Mouse (Mus musculus): Measurements from ENCODE around the gene Usp6nl. TPM values are rescaled to one million over a fixed set of nuclear protein-coding genes. Genes with fewer than 3 reads are reported as not detected.

Usp6nl gene
- polyA plus RNA-seq, 2 experiments, result 2.8 to 3.3 TPM

DNA sequence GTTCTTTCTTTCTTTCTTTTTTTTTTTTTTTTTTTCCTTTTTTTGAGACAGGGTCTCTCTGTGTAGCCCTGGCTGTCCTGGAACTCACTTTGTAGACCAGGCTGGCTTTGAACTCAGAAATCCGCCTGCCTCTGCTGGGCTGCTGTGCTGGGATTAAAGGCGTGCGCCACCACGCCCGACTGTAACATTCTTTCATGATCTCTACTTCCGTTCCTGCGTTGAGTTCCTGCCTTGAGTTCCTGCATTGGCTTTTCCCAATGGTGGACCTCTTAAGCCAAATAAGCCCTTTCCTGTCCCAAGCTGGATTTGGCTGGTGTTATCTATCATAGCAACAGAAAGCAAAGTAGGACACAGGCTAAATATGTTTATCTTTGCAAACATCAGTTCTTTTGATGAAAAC, 34.8 kb downstream of the Usp6nl start:
- no peak for DNase-seq (ENCODE audit: low read depth in 3 of 3, low spot score in 3 of 3)
- Histone ChIP-seq H3K9me3 (ENCODE audit: control insufficient read depth, low read length) (no peaks in the 10 kb centered on the region), H3K4me3 (ENCODE audit: insufficient read depth in 1 of 2, low read depth in 2 of 2, low read length in 2 of 2) (no peak overlapping the region), H3K4me2 (ENCODE audit: low read depth) (no peak overlapping the region), H3K27ac (no peak overlapping the region), H3K4me1 (replicated peaks; ENCODE audit: control insufficient read depth in 2 of 2, insufficient read depth in 2 of 2, low read length in 1 of 2) (peaks cover 10 to 22% of the 10 kb centered on the region in 2 experiments), H3K27me3 (ENCODE audit: control insufficient read depth, insufficient read depth, low read length) (no peaks in the 10 kb centered on the region), H3K36me3 (replicated peaks; ENCODE audit: control insufficient read depth, insufficient read depth, low read depth) (no peaks in the 10 kb centered on the region), H3K9ac (replicated peaks) (no peak overlapping the region)
- ATAC-seq (ENCODE audit: insufficient read depth), result no peak
- WGBS (ENCODE audit: insufficient replicate concordance), result 74% methylated on average over 7 of the region's 7 CpGs
- TF ChIP-seq CTCF (IDR thresholded peaks at IDR 0.05; ENCODE audit: low read depth) (no peak), EP300 (IDR thresholded peaks at IDR 0.05; ENCODE audit: low read depth) (no peak)

DNA sequence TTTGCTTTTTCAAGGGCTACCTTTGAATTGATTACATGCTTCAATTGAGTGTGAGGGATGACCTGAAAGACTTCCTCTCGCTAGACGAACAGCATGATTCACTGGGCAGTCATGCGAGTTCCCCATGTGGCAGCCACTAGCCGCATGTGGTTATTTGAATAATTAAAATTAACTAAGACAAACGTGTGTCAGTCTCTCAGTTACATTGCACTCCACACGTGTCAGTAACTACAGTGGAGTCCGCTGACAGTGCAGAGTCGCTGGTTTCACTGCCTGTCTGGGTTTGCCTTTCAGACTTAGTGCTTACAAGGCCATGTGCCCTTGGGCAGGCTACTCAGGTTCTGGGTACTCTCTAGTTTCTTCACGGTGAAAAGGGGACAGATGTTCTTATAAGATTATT, 37.2 kb downstream of the Usp6nl start:
- Histone ChIP-seq H3K4me3 (ENCODE audit: insufficient read depth in 1 of 2, low read depth in 2 of 2, low read length in 2 of 2) (no peak overlapping the region), H3K9ac (replicated peaks) (no peak overlapping the region), H3K36me3 (replicated peaks; ENCODE audit: control insufficient read depth, insufficient read depth, low read depth) (no peaks in the 10 kb centered on the region), H3K4me1 (replicated peaks; ENCODE audit: control insufficient read depth in 2 of 2, insufficient read depth in 2 of 2, low read length in 1 of 2) (peaks cover 0 to 14% of the 10 kb centered on the region in 2 experiments; a peak in 3 of 4 replicates), H3K27me3 (ENCODE audit: control insufficient read depth, insufficient read depth, low read length) (no peaks in the 10 kb centered on the region), H3K9me3 (ENCODE audit: control insufficient read depth, low read length) (no peaks in the 10 kb centered on the region), H3K27ac (no peak overlapping the region), H3K4me2 (ENCODE audit: low read depth) (no peak overlapping the region)
- no peak for TF ChIP-seq EP300 (IDR thresholded peaks at IDR 0.05; ENCODE audit: low read depth)
- TF ChIP-seq CTCF (IDR thresholded peaks at IDR 0.05; ENCODE audit: low read depth), result no peak
- DNase-seq (ENCODE audit: low read depth in 3 of 3, low spot score in 3 of 3), result no peak
- 66% methylated on average over 9 of the region's 9 CpGs for WGBS (ENCODE audit: insufficient replicate concordance)
- no peak for ATAC-seq (ENCODE audit: insufficient read depth)

DNA sequence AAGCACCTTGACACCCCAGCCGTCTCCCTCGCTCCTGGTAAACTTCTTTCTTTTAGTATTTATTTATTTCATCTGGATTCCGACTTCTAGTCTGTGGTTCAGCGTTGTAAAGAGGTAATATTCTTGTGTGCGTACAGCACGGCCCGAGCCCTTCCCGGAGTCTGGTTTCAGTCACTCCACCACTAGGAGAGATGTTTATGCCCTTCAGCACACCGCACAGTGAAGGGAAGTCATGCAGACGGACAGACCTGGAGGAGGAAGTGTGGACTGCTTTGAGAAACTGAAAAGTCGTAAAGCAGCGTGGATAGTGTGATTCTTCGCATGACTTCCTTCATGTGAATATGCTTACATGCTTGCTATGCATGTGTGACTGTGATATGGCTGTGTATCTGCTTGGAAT, 40.7 kb downstream of the Usp6nl start:
- H3K4me2 ChIP-seq (ENCODE audit: low read depth), result no peak overlapping the region
- no peak for ATAC-seq (ENCODE audit: insufficient read depth)
- H3K9ac ChIP-seq (replicated peaks), result no peak overlapping the region
- peaks cover 4 to 21% of the 10 kb centered on the region in 2 experiments for H3K4me1 ChIP-seq (replicated peaks; ENCODE audit: control insufficient read depth in 2 of 2, insufficient read depth in 2 of 2, low read length in 1 of 2)
- WGBS (ENCODE audit: insufficient replicate concordance), result 55% methylated on average over 13 of the region's 13 CpGs
- H3K4me3 ChIP-seq (ENCODE audit: insufficient read depth in 1 of 2, low read depth in 2 of 2, low read length in 2 of 2), result no peak overlapping the region
- H3K27ac ChIP-seq, result no peak overlapping the region
- TF ChIP-seq CTCF (IDR thresholded peaks at IDR 0.05; ENCODE audit: low read depth) (no peak), EP300 (IDR thresholded peaks at IDR 0.05; ENCODE audit: low read depth) (no peak)
- DNase-seq (ENCODE audit: low read depth in 3 of 3, low spot score in 3 of 3), result no peak
- H3K9me3 ChIP-seq (ENCODE audit: control insufficient read depth, low read length), result no peaks in the 10 kb centered on the region
- H3K36me3 ChIP-seq (replicated peaks; ENCODE audit: control insufficient read depth, insufficient read depth, low read depth), result no peaks in the 10 kb centered on the region
- no peaks in the 10 kb centered on the region for H3K27me3 ChIP-seq (ENCODE audit: control insufficient read depth, insufficient read depth, low read length)

DNA sequence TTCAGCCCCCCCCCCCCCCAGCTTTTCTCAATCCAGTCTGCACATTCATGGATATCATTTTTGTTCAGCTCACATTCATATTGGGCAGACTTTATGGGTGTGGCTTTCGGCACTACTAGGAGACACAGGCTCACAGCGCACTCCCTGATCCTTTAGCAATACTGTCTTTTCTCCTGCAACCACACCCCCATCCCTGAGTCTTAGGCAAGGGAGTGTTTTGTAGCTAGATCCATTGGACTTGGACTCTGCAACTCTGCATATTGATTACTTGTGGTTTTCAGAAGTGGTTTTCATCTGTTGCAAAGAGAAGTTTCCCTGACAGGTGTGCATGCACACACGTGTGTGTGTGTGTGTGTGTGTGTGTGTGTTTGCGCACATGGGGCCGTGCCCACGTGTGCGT, 41.5 kb downstream of the Usp6nl start:
- ATAC-seq (ENCODE audit: insufficient read depth) (no peak), DNase-seq (ENCODE audit: low read depth in 3 of 3, low spot score in 3 of 3) (no peak)
- WGBS (ENCODE audit: insufficient replicate concordance), result 84% methylated on average over 7 of the region's 7 CpGs
- no peak for TF ChIP-seq EP300 (IDR thresholded peaks at IDR 0.05; ENCODE audit: low read depth)
- no peak for TF ChIP-seq CTCF (IDR thresholded peaks at IDR 0.05; ENCODE audit: low read depth)
- Histone ChIP-seq H3K4me2 (ENCODE audit: low read depth) (no peak overlapping the region), H3K9ac (replicated peaks) (no peak overlapping the region), H3K36me3 (replicated peaks; ENCODE audit: control insufficient read depth, insufficient read depth, low read depth) (no peaks in the 10 kb centered on the region), H3K27me3 (ENCODE audit: control insufficient read depth, insufficient read depth, low read length) (no peaks in the 10 kb centered on the region), H3K4me3 (ENCODE audit: insufficient read depth in 1 of 2, low read depth in 2 of 2, low read length in 2 of 2) (no peak overlapping the region), H3K9me3 (ENCODE audit: control insufficient read depth, low read length) (no peaks in the 10 kb centered on the region), H3K4me1 (replicated peaks; ENCODE audit: control insufficient read depth in 2 of 2, insufficient read depth in 2 of 2, low read length in 1 of 2) (peaks cover 4 to 22% of the 10 kb centered on the region in 2 experiments), H3K27ac (no peak overlapping the region)

DNA sequence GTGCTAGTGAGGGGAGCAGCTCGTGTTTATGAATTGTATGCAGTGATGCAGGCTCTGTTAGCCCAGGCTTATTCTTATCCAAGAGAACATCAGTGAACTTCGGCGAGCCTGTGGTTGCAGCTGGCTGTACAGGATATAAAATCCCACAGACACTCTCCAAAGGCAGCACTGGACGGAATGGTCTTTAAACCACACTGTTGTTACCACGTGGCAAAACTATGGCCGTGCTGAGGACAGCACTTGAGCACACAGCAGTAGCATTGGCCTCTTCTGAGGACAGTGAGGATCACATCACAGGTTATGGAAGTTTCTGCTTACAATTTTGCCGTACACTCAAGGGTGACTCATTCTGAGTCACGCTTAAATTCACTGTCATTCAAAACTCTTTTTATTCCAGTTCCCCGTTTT, 44.1 kb downstream of the Usp6nl start:
- peak; percentile 61 for ATAC-seq (ENCODE audit: insufficient read depth)
- 19% methylated on average over 9 of the region's 9 CpGs for WGBS (ENCODE audit: insufficient replicate concordance)
- Histone ChIP-seq H3K36me3 (replicated peaks; ENCODE audit: control insufficient read depth, insufficient read depth, low read depth) (no peaks in the 10 kb centered on the region), H3K4me2 (ENCODE audit: low read depth) (no peak overlapping the region), H3K27me3 (ENCODE audit: control insufficient read depth, insufficient read depth, low read length) (no peaks in the 10 kb centered on the region), H3K4me1 (replicated peaks; ENCODE audit: control insufficient read depth in 2 of 2, insufficient read depth in 2 of 2, low read length in 1 of 2) (peaks cover 4 to 17% of the 10 kb centered on the region in 2 experiments), H3K9ac (replicated peaks) (no peak overlapping the region), H3K4me3 (ENCODE audit: insufficient read depth in 1 of 2, low read depth in 2 of 2, low read length in 2 of 2) (no peak overlapping the region), H3K9me3 (ENCODE audit: control insufficient read depth, low read length) (no peaks in the 10 kb centered on the region), H3K27ac (no peak overlapping the region)
- TF ChIP-seq CTCF (IDR thresholded peaks at IDR 0.05; ENCODE audit: low read depth), result no peak
- DNase-seq (ENCODE audit: low read depth in 3 of 3, low spot score in 3 of 3), result no peak
